Mouse (Mus musculus) liver, adult 2 months (tissue): ENCODE data around the gene Aldh1a2. TPM values are rescaled to one million over a fixed set of nuclear protein-coding genes. Genes with fewer than 3 reads are reported as not detected.

Experiments used
- DNase-seq: peaks from one replicate; pipeline ENCODE4 v3.0.0-alpha.2; 2011; ENCODE audit warnings: low read depth, low spot score; ENCODE audit errors: extremely low read depth
- H3K27ac ChIP-seq: fragments of 200-500 bp; replicated peaks from 2 replicates; pipeline ENCODE4 v1.5.1; 2012; ENCODE audit warnings: low read depth, mild to moderate bottlenecking, control low read depth, inconsistent platforms, low read length; ENCODE audit not compliant: insufficient read depth
- H3K27me3 ChIP-seq: fragments of 200-500 bp; 2 replicates; pipeline ENCODE4 v1.6.1; 2012; ENCODE audit warnings: mild to moderate bottlenecking, moderate library complexity, low read length, inconsistent platforms; ENCODE audit not compliant: control insufficient read depth, insufficient read depth
- H3K36me3 ChIP-seq: fragments of 200-500 bp; 2 replicates; pipeline ENCODE4 v1.6.1; 2012; ENCODE audit warnings: low read length, inconsistent platforms; ENCODE audit not compliant: control insufficient read depth, insufficient read depth
- H3K4me1 ChIP-seq: fragments of 200-500 bp; 2 replicates; pipeline ENCODE4 v1.6.1; 2011; ENCODE audit warnings: low read length; ENCODE audit not compliant: control insufficient read depth, insufficient read depth
- H3K4me3 ChIP-seq: fragments of 200-500 bp; 2 replicates; pipeline ENCODE4 v1.5.1; 2011; ENCODE audit warnings: low read depth, mild to moderate bottlenecking, control low read depth, low read length, moderate library complexity; ENCODE audit not compliant: insufficient read depth
- H3K79me2 ChIP-seq: fragments of 200-500 bp; 2 replicates; pipeline ENCODE4 v1.6.1; 2012; ENCODE audit warnings: inconsistent platforms, mild to moderate bottlenecking, low read length, moderate library complexity; ENCODE audit not compliant: control insufficient read depth, insufficient read depth
- H3K9ac ChIP-seq: fragments of 200-500 bp; 2 replicates; pipeline ENCODE4 v1.6.1; 2012; ENCODE audit warnings: low read depth, mild to moderate bottlenecking, control low read depth, inconsistent platforms, low read length
- CTCF ChIP-seq: fragments of 200-500 bp; IDR thresholded peaks from 2 replicates; pipeline ENCODE4 v1.5.1; 2011; ENCODE audit warnings: low read depth, low read length, control low read depth
- POLR2A ChIP-seq: fragments of 200-500 bp; IDR thresholded peaks from 2 replicates; pipeline ENCODE4 v1.6.1; 2011; ENCODE audit warnings: low read length, control low read depth; ENCODE audit not compliant: insufficient read depth; ENCODE audit errors: extremely low read depth
- WGBS: fragments of 180-500 bp; shearing (Covaris S2); methylation state at CpG from one replicate; pipeline ENCODE4 v1.1.7; 2018; 5-methylcytosine and 5-hydroxymethylcytosine counted together
- polyA plus RNA-seq: library from polyadenylated mRNA; depleted of rRNA; stranded (reverse); fragments of >200 nt; gene quantifications from 2 replicates; pipeline ENCODE4 v1.2.3, GENCODE M21; 2012
- total RNA-seq: library from RNA; depleted of rRNA; stranded (reverse); fragments of >200 nt; gene quantifications from 2 replicates; pipeline ENCODE4 v1.2.3, GENCODE M21; 2014

Aldh1a2 gene
- total and polyA plus RNA-seq, 2 experiments = 0.09 to 0.46 TPM

GRCm38 (mm10) chr9:71270205-71270604 lies 54.6 kb downstream of the Aldh1a2 start:
- no peak overlapping the region for H3K4me3 ChIP-seq
- WGBS = 86% methylated on average over 3 of the region's 3 CpGs
- H3K27ac ChIP-seq = no peak overlapping the region
- no peaks in the 10 kb centered on the region for H3K36me3 ChIP-seq
- H3K27me3 ChIP-seq = no peaks in the 10 kb centered on the region
- TF ChIP-seq CTCF = no peak
- TF ChIP-seq POLR2A = no peak
- DNase-seq = no peak
- H3K79me2 ChIP-seq = no peaks in the 10 kb centered on the region
- H3K9ac ChIP-seq = no peak overlapping the region
- H3K4me1 ChIP-seq = peaks cover 2% of the 10 kb centered on the region; the same call in 1 of the 2 replicates

- TF ChIP-seq POLR2A = no peak
- no peak for TF ChIP-seq CTCF
- no peak overlapping the region for H3K9ac ChIP-seq
- H3K79me2 ChIP-seq = no peaks in the 10 kb centered on the region
- H3K4me3 ChIP-seq = no peak overlapping the region
- no peaks in the 10 kb centered on the region for H3K27me3 ChIP-seq
- 91% methylated on average over 14 of the region's 14 CpGs for WGBS
- no peak overlapping the region for H3K27ac ChIP-seq
- DNase-seq = no peak
- H3K4me1 ChIP-seq = peaks cover 2% of the 10 kb centered on the region; the same call in 1 of the 2 replicates
- no peaks in the 10 kb centered on the region for H3K36me3 ChIP-seq
These were observed 60.6 kb downstream of the Aldh1a2 start for GRCm38 (mm10) chr9:71276149-71276721.

- TF ChIP-seq CTCF = no peak
- whole genome bisulfite sequencing = 86% methylated on average over 4 of the region's 4 CpGs
- Histone ChIP-seq H3K27ac (no peak overlapping the region), H3K79me2 (no peaks in the 10 kb centered on the region), H3K36me3 (no peaks in the 10 kb centered on the region), H3K9ac (no peak overlapping the region), H3K27me3 (no peaks in the 10 kb centered on the region), H3K4me3 (no peak overlapping the region), H3K4me1 (no peaks in the 10 kb centered on the region)
- no peak for DNase-seq
These were observed 63.2 kb downstream of the Aldh1a2 start for GRCm38 (mm10) chr9:71278741-71279140.

- Histone ChIP-seq H3K4me1 (no peaks in the 10 kb centered on the region), H3K9ac (no peak overlapping the region), H3K27ac (no peak overlapping the region), H3K4me3 (no peak overlapping the region), H3K36me3 (no peaks in the 10 kb centered on the region), H3K79me2 (no peaks in the 10 kb centered on the region), H3K27me3 (no peaks in the 10 kb centered on the region)
- no peak for DNase-seq
- WGBS = 89% methylated on average over 7 of the region's 7 CpGs
- TF ChIP-seq POLR2A = no peak
- TF ChIP-seq CTCF = no peak
These were observed 67.6 kb downstream of the Aldh1a2 start for GRCm38 (mm10) chr9:71283156-71283555.

GRCm38 (mm10) chr9:71285231-71285630 lies 69.6 kb downstream of the Aldh1a2 start:
- no peak for DNase-seq

GRCm38 (mm10) chr9:71286420-71286819 lies 70.8 kb downstream of the Aldh1a2 start:
- H3K27ac ChIP-seq = no peak overlapping the region
- H3K4me1 ChIP-seq = no peaks in the 10 kb centered on the region
- TF ChIP-seq POLR2A = no peak
- TF ChIP-seq CTCF = no peak
- no peaks in the 10 kb centered on the region for H3K36me3 ChIP-seq
- no peaks in the 10 kb centered on the region for H3K79me2 ChIP-seq
- DNase-seq = no peak
- H3K9ac ChIP-seq = no peak overlapping the region
- H3K4me3 ChIP-seq = no peak overlapping the region
- WGBS = 92% methylated on average over 9 of the region's 9 CpGs
- H3K27me3 ChIP-seq = no peaks in the 10 kb centered on the region

More at GRCm38 (mm10) chr9:71285231-71285630, 69.6 kb downstream of the Aldh1a2 start:
- no peaks in the 10 kb centered on the region for H3K4me1 ChIP-seq
- H3K36me3 ChIP-seq = no peaks in the 10 kb centered on the region
- no peak overlapping the region for H3K9ac ChIP-seq
- no peaks in the 10 kb centered on the region for H3K79me2 ChIP-seq
- no peak overlapping the region for H3K27ac ChIP-seq
- 93% methylated on average over 3 of the region's 3 CpGs for whole genome bisulfite sequencing
- no peaks in the 10 kb centered on the region for H3K27me3 ChIP-seq
- no peak for TF ChIP-seq CTCF
- TF ChIP-seq POLR2A = no peak
- no peak overlapping the region for H3K4me3 ChIP-seq
